Mouse (Mus musculus): ENCODE measurements around the gene Celsr3. TPM values are rescaled to one million over a fixed set of nuclear protein-coding genes. Genes with fewer than 3 reads are reported as not detected.

Celsr3 gene
- 0.06 TPM for polyA plus RNA-seq (2021)

GRCm38 (mm10) chr9:108825820-108826699 is at the start of gene Celsr3:
Celsr3 (plus strand) TSS chr9:108826320.
- peaks cover 62% of the 10 kb centered on the region for H3K27me3 ChIP-seq
- in situ Hi-C loops (cut with MboI; ENCODE audit: low pct_unique_long_range_greater_than_20kb), result no loop called here
- ChIA-PET CTCF (no interaction called here), POLR2A (interaction anchor here (1.3 kb wide), 1 partner anchor 26 kb away, joined by 3 read pairs; no protein-coding TSS in a partner anchor)
- TF ChIP-seq CTCF (IDR thresholded peaks at IDR 0.05), result no peak
- ATAC-seq (peak; percentile 36), DNase-seq (ENCODE audit: low read depth, low spot score) (no peak)

DNA sequence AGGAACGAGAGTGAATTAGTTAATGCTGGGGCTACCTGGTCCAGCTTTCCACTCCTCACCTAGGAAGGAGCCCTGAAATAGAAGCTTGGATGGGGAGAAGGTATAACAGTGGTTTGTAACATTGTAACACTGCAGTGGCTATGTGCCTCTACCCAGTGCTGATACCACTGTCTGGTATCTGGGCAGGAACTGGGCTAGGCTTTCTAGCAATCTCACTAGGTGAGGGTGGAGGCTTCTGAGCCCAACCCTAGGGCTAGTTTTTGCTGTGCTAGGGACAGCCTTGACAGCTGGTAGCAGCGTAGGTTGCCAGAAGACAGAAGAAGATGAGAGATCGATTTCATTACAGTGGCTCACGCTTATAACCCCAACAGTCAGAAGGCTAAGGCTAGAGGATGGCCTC is 49.5 kb upstream of the Celsr3 start:
- POLR2A ChIA-PET, result no interaction called here
- CTCF ChIA-PET, result no interaction called here
- H3K27me3 ChIP-seq, result no peaks in the 10 kb centered on the region
- no peak for DNase-seq (ENCODE audit: low read depth, low spot score)
- ATAC-seq, result no peak
- TF ChIP-seq CTCF (IDR thresholded peaks at IDR 0.05), result no peak
- in situ Hi-C loops (cut with MboI; ENCODE audit: low pct_unique_long_range_greater_than_20kb), result no loop called here

DNA sequence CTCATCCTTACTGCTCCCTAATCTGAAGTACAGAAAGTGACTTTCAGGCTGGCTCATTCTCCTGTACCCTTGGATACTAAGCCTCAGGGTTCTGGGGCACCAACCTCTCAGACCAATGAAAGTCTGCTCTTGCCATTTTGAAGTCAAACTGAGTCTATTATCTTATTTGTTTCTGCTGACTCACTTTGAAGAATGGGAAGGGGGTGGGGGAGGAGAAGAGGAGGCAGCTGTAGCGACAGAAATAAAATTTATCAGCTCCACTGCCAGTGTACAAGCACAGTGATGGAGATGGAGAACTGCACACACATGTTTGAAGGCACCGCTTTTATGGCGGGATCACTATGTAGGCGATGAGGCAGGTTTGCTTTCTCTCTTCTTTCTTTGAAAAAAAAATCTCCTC is 48.8 kb upstream of the Celsr3 start:
- no peak for TF ChIP-seq CTCF (IDR thresholded peaks at IDR 0.05)
- CTCF ChIA-PET, result no interaction called here
- POLR2A ChIA-PET, result no interaction called here
- in situ Hi-C loops (cut with MboI; ENCODE audit: low pct_unique_long_range_greater_than_20kb), result no loop called here
- ATAC-seq (no peak), DNase-seq (ENCODE audit: low read depth, low spot score) (no peak)
- no peaks in the 10 kb centered on the region for H3K27me3 ChIP-seq

- POLR2A ChIA-PET, result interaction anchor here (0.6 kb wide), 1 partner anchor 12 kb away, joined by 4 read pairs; no protein-coding TSS in a partner anchor
- in situ Hi-C loops (cut with MboI; ENCODE audit: low pct_unique_long_range_greater_than_20kb), result no loop called here
- CTCF ChIA-PET, result interaction anchor here (1.5 kb wide), 1 partner anchor 42 kb away, joined by 3 read pairs; no protein-coding TSS in a partner anchor
- DNase-seq (ENCODE audit: low read depth, low spot score) (no peak), ATAC-seq (no peak)
- TF ChIP-seq CTCF (IDR thresholded peaks at IDR 0.05), result no peak
- no peaks in the 10 kb centered on the region for H3K27me3 ChIP-seq
Measured at GRCm38 (mm10) chr9:108780959-108781358, 45.2 kb upstream of the Celsr3 start.

DNA sequence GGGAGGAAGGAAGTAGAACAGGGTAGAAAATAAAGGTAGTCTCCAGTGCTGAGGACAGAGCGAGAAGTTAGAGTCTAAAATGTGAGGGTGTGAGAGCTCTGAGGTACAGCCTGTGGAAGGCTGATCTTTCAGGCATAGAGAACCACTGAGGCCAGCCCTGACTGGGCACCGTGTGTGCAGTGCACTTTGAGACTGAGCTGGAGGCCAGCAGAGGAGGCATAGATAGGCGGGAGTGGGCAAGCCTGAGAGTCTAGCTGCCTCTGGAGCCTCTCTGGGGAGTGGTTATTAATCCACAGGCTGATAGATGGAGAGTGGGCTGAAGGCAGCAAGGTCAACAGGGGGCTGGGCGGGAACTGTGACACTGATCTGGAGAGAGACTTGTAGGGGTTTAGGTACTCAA is 44.2 kb upstream of the Celsr3 start:
- ATAC-seq (no peak), DNase-seq (ENCODE audit: low read depth, low spot score) (no peak)
- in situ Hi-C loops (cut with MboI; ENCODE audit: low pct_unique_long_range_greater_than_20kb), result no loop called here
- POLR2A ChIA-PET, result interaction anchor here (0.6 kb wide), 1 partner anchor 21 kb away, joined by 3 read pairs; no protein-coding TSS in a partner anchor
- CTCF ChIA-PET, result interaction anchor here (0.9 to 1.2 kb wide), 2 partner anchors 26 to 28 kb away, joined by 3 to 5 read pairs; partner anchors contain the start of gene Nckipsd
- no peaks in the 10 kb centered on the region for H3K27me3 ChIP-seq
- TF ChIP-seq CTCF (IDR thresholded peaks at IDR 0.05), result no peak

GRCm38 (mm10) chr9:108782836-108783547 is 43.1 kb upstream of the Celsr3 start:
- TF ChIP-seq CTCF (IDR thresholded peaks at IDR 0.05), result no peak
- ChIA-PET POLR2A (interaction anchor here (0.6 to 1.2 kb wide), 2 partner anchors 22 to 70 kb away, joined by 3 to 4 read pairs; partner anchors contain the start of gene Slc26a6), CTCF (interaction anchor here (0.8 to 3.3 kb wide), 3 partner anchors 13 to 29 kb away, joined by 3 to 15 read pairs (median 5); no protein-coding TSS in a partner anchor)
- H3K27me3 ChIP-seq, result no peaks in the 10 kb centered on the region
- no peak for DNase-seq (ENCODE audit: low read depth, low spot score)
- ATAC-seq, result no peak
- in situ Hi-C loops (cut with MboI; ENCODE audit: low pct_unique_long_range_greater_than_20kb), result no loop called here

GRCm38 (mm10) chr9:108783548-108784463 is 42.3 kb upstream of the Celsr3 start, which contains the start of gene Ip6k2:
Ip6k2 (plus strand) TSS chr9:108783796.
- no peak for TF ChIP-seq CTCF (IDR thresholded peaks at IDR 0.05)
- POLR2A ChIA-PET, result interaction anchor here (0.6 to 2.6 kb wide), 4 partner anchors 15 to 1512 kb away, joined by 3 to 7 read pairs (median 4); no protein-coding TSS in a partner anchor
- ATAC-seq, result peak; percentile 98
- CTCF ChIA-PET, result interaction anchor here (0.8 to 3.3 kb wide), 2 partner anchors 14 to 15 kb away, joined by 3 to 15 read pairs; no protein-coding TSS in a partner anchor
- DNase-seq (ENCODE audit: low read depth, low spot score), result no peak
- in situ Hi-C loops (cut with MboI; ENCODE audit: low pct_unique_long_range_greater_than_20kb), result no loop called here
- H3K27me3 ChIP-seq, result no peaks in the 10 kb centered on the region

GRCm38 (mm10) chr9:108785416-108785815 is 40.7 kb upstream of the Celsr3 start:
- in situ Hi-C loops (cut with MboI; ENCODE audit: low pct_unique_long_range_greater_than_20kb), result no loop called here
- POLR2A ChIA-PET, result interaction anchor here (0.6 to 2.6 kb wide), 3 partner anchors 13 to 260 kb away, joined by 3 to 11 read pairs (median 7); no protein-coding TSS in a partner anchor
- CTCF ChIA-PET, result interaction anchor here (3.3 kb wide), 1 partner anchor 14 kb away, joined by 15 read pairs; no protein-coding TSS in a partner anchor
- ATAC-seq, result no peak
- no peak for TF ChIP-seq CTCF (IDR thresholded peaks at IDR 0.05)
- no peak for DNase-seq (ENCODE audit: low read depth, low spot score)
- no peaks in the 10 kb centered on the region for H3K27me3 ChIP-seq

DNA sequence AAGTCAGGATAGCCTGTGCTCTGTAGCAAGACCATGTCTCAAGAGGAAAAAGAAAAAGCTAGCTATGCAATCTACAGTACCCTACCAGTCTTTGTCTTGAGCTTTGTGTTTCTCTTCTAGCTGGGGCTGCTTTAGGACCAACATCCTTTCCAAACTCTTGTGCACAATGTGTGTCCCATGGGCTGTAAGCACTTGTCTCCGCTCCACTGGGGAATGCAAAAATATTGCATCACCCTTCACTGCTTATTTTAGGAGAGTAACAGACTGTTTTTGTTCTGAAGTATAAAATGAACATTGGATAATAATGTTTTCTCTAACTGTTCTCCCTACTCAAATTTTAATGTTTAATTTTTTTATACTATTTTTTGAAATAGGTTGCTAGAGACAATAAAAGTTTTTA is 39.6 kb upstream of the Celsr3 start:
- CTCF ChIA-PET, result no interaction called here
- ATAC-seq, result no peak
- H3K27me3 ChIP-seq, result no peaks in the 10 kb centered on the region
- no peak for DNase-seq (ENCODE audit: low read depth, low spot score)
- POLR2A ChIA-PET, result interaction anchor here (0.6 to 2.6 kb wide), 3 partner anchors 12 to 321 kb away, joined by 3 to 11 read pairs (median 7); no protein-coding TSS in a partner anchor
- in situ Hi-C loops (cut with MboI; ENCODE audit: low pct_unique_long_range_greater_than_20kb), result no loop called here
- no peak for TF ChIP-seq CTCF (IDR thresholded peaks at IDR 0.05)
